Mouse (Mus musculus) heart, adult 10 weeks (tissue): ENCODE measurements around the gene Ndufaf8. TPM values are rescaled to one million over a fixed set of nuclear protein-coding genes. Genes with fewer than 3 reads are reported as not detected.

ENCODE experiments used
- polyA plus RNA-seq: library from polyadenylated mRNA; stranded (reverse); fragments of 350-450 nt; fragmentation: Illumina TruSeq; extraction: RNeasy Lipid Tissue Mini Kit (QIAGEN cat#74804); gene quantifications from one replicate; pipeline ENCODE4 v1.2.3, GENCODE M21; 2014; ENCODE audit warnings: low read depth, low replicate concordance

Gene Ndufaf8
- 112 TPM for polyA plus RNA-seq

DNA sequence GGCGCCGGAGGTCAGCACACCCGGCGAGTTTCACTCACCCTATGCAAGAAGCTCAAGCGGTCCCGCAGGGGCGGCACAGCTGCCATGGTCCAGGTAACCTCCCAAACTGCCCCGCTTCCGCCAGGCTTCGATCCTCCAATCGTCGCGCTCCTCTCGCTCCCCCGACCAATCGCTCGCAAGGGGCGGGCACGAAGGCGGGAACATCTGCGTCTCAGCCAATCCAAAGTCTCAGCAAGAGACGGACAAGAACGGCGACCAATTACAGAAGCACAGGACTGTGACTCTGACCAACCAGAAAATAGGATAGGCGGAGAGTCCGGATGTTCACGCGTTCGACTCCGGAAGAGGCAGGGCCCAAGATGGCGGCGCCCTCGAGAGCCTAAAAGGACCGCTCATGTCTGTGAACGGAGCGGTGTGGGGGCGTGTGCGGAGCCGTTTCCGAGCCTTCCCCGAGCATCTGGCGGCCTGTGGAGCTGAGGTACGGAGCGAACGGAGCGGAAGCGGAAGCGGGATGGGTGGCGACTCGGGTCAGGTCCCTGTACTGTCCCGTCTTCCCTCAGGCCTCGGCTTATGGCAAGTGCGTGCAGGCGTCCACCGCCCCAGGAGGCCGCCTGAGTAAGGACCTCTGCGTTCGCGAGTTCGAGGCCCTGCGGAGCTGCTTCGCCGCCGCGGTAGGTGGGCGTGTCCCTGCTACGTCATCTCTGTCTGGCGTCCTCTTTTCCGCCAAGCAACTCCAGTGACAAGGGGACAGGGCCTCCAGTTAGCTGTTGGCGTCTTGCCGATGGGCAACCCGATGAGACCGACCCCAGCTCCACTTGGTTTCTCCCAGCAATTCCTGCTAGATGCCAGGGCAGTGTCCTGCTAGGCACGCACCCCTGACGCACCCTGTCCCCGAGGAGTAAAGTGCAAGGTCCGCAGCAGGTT, at the start of gene Ndufaf8, which contains the start of gene Tepsin:
TSS of gene Ndufaf8 (plus strand) at position 341 of the 924 bp plus-strand sequence.
TSS of gene Tepsin (minus strand) at position 144 of the 924 bp plus-strand sequence.

DNA sequence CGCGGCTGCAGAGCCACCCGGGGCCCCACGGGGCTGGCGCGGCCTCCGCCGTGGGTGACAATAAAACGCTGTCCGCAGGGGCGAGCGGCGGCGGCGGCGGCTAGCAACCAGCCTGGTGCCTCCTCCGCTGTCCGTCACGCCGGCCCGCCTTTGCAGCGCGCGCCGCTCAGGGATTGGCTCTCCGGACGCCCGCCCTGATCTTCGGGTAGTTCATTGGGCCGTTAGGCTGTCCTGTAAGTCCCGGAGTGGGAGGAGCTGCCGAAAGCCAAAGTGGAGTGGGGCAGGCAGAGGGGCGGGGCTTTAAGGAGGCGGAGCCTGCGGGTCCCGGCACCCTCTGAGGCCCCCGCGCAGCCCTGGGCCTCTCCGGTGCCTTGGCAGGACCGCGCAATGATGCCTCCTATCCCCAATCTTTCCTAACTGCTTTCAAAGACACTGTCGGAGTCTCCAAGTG, 12.0 kb upstream of the Ndufaf8 start, which contains the start of gene Cep131:
TSS of gene Cep131 (minus strand) at position 126 of the 451 bp plus-strand sequence.

Other genes starting within 250 kb of the Ndufaf8 start
- gene Chmp6, start 185.5 kb upstream of the Ndufaf8 start, polyA plus RNA-seq = 31.7 TPM
- gene Baiap2, start 156.2 kb upstream of the Ndufaf8 start, polyA plus RNA-seq = 7.7 TPM
- 3.0 TPM for gene Aatk, start 51.8 kb upstream of the Ndufaf8 start, polyA plus RNA-seq
- 5.7 TPM for gene Cep131, start 12.1 kb upstream of the Ndufaf8 start, polyA plus RNA-seq
- 12.5 TPM for gene Tepsin, start 197 bp upstream of the Ndufaf8 start, polyA plus RNA-seq
- 75.6 TPM for gene Slc38a10, start 52.4 kb downstream of the Ndufaf8 start, polyA plus RNA-seq
- 8.2 TPM for gene Bahcc1, start 134.0 kb downstream of the Ndufaf8 start, polyA plus RNA-seq
- gene Actg1, start 249.6 kb downstream of the Ndufaf8 start, polyA plus RNA-seq = 443 TPM